Mouse (Mus musculus): ENCODE measurements around the gene Evl. TPM values are rescaled to one million over a fixed set of nuclear protein-coding genes. Genes with fewer than 3 reads are reported as not detected.
"Not testable (repeated sequence)": the region's sequence is repeated elsewhere in the genome, so short reads cannot be mapped to it uniquely, and the experiment has no call there.

Evl gene
- polyA plus RNA-seq, 1 experiment from 2014 or later = 80.0 TPM

DNA sequence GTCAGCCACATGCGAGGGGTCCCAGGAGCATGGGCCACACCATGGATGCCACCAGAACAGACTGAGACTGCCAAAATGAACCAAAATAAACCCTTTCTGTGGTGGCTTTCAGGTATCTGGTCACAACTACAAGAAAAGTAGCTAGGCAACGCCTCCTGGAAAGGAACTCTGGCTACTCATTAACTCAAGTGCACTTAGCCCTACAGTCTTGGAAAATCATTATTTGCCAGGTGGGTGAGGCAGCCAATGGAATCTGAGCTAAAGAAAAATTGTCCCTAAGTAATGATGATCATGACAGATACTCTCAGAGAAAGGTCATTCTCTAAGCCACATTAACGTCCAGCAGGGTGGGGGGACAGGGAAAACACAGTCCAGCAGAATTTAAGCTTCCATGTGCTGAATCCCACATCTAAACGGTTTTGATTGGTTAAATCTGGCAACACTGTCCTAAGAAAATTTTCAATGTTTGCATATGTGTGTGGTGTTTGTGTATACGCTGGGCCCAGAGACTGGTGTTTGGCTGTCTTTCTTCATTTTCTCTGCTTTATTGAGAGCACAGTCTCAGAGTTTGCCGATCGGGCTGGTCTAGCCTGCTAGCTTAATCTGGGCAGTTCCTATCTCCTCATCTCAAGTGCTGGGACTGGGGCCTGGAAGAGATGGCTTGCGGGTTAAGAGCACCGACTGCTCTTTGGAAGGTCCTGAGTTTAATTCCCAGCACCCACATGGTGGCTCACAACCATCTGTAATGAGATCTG is 156.5 kb downstream of the Evl start:
- DNase-seq (ENCODE audit: low spot score) = no peak
- Histone ChIP-seq H3K4me2 (ENCODE audit: low read depth, severe bottlenecking) (no peak overlapping the region), H3K36me3 (ENCODE audit: control insufficient read depth, insufficient read depth, low read length) (no peaks in the 10 kb centered on the region), H3K4me3 (ENCODE audit: low read depth, low read length) (no peak overlapping the region), H3K27ac (replicated peaks; ENCODE audit: low read depth, low read length) (no peak overlapping the region), H3K9ac (ENCODE audit: low read length) (no peak overlapping the region), H3K4me1 (ENCODE audit: control insufficient read depth, insufficient read depth, low read length) (no peaks in the 10 kb centered on the region), H3K9me3 (ENCODE audit: control insufficient read depth, low read length) (no peaks in the 10 kb centered on the region), H3K27me3 (ENCODE audit: control insufficient read depth, insufficient read depth, low read length) (no peaks in the 10 kb centered on the region)
- ATAC-seq (ENCODE audit: insufficient number of reproducible peaks, low FRiP score, low TSS enrichment, low read depth) = no peak
- 88% methylated on average over 9 of the region's 9 CpGs for WGBS

DNA sequence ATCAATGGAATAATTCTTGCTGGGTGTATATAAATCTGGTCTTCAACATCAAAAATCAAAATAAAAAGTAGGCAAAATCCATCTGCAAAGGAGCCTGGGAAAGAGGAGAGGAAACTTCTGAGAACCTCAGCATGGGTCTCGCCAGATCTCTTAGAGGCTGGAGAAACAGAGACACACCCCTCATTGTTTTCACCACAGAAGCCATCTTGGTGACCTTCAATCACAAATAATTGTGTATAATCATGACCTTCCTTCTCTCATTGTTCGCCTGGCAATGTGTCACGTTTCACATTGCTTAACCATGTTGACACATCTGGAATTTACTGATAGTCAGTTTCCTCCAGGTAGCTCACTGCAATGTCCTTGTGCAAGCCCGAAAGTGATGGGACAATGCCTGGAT is 158.0 kb downstream of the Evl start:
- Histone ChIP-seq H3K27me3 (ENCODE audit: control insufficient read depth, insufficient read depth, low read length) (no peaks in the 10 kb centered on the region), H3K4me1 (ENCODE audit: control insufficient read depth, insufficient read depth, low read length) (no peaks in the 10 kb centered on the region), H3K4me3 (ENCODE audit: low read depth, low read length) (no peak overlapping the region), H3K9me3 (ENCODE audit: control insufficient read depth, low read length) (no peaks in the 10 kb centered on the region), H3K36me3 (ENCODE audit: control insufficient read depth, insufficient read depth, low read length) (no peaks in the 10 kb centered on the region), H3K4me2 (ENCODE audit: low read depth, severe bottlenecking) (no peak overlapping the region), H3K9ac (ENCODE audit: low read length) (no peak overlapping the region), H3K27ac (replicated peaks; ENCODE audit: low read depth, low read length) (no peak overlapping the region)
- 87% methylated on average over 4 of the region's 4 CpGs for WGBS
- DNase-seq (ENCODE audit: low spot score) = no peak
- ATAC-seq (ENCODE audit: insufficient number of reproducible peaks, low FRiP score, low TSS enrichment, low read depth) = no peak

DNA sequence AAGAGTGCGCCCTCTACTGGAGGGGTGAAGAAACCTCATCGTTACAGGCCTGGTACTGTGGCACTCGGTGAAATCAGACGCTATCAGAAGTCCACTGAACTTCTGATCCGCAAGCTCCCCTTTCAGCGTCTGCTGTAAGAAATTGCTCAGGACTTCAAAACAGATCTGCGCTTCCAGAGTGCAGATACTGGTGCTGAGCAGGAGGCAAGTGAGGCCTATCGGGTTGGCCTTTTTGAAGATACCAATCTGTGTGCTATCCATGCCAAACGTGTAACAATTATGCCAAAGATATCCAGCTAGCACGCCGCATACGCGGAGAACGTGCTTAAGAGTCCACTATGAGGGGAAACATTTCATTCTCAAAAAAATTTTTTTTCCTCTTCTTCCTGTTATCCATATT is 159.5 kb downstream of the Evl start:
- not testable (repeated sequence) for DNase-seq (ENCODE audit: low spot score)

DNA sequence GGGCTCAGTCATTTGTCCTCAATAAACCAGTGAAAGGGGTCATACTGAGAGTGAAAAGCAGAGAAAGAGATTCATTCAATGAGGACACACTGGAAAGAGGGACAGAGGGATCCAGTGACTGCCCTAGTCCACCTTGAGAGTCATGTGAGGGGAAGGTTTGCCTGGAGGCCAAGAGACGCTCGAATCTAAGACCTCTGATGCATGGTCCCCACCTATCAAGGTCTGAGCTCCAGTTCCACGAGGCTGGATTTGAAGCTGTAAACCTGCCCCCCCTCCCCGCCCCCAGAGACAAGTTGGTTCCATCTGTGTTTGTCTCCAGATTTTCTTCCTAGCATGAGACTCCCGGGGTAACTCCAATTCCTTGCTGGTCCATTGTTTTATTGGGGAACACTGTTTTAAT is 161.3 kb downstream of the Evl start:
- no peak for ATAC-seq (ENCODE audit: insufficient number of reproducible peaks, low FRiP score, low TSS enrichment, low read depth)
- no peak overlapping the region for H3K4me3 ChIP-seq (ENCODE audit: low read depth, low read length)
- DNase-seq (ENCODE audit: low spot score) = no peak

More for the DNA sequence above, 159.5 kb downstream of the Evl start:
- H3K9me3 ChIP-seq (ENCODE audit: control insufficient read depth, low read length); H3K27me3 ChIP-seq (ENCODE audit: control insufficient read depth, insufficient read depth, low read length); H3K27ac ChIP-seq (replicated peaks; ENCODE audit: low read depth, low read length); H3K4me1 ChIP-seq (ENCODE audit: control insufficient read depth, insufficient read depth, low read length); H3K36me3 ChIP-seq (ENCODE audit: control insufficient read depth, insufficient read depth, low read length); H3K4me2 ChIP-seq (ENCODE audit: low read depth, severe bottlenecking); H3K9ac ChIP-seq (ENCODE audit: low read length); H3K4me3 ChIP-seq (ENCODE audit: low read depth, low read length); ATAC-seq (ENCODE audit: insufficient number of reproducible peaks, low FRiP score, low TSS enrichment, low read depth): not testable (repeated sequence)
- WGBS = 94% methylated on average over 14 of the region's 14 CpGs

DNA sequence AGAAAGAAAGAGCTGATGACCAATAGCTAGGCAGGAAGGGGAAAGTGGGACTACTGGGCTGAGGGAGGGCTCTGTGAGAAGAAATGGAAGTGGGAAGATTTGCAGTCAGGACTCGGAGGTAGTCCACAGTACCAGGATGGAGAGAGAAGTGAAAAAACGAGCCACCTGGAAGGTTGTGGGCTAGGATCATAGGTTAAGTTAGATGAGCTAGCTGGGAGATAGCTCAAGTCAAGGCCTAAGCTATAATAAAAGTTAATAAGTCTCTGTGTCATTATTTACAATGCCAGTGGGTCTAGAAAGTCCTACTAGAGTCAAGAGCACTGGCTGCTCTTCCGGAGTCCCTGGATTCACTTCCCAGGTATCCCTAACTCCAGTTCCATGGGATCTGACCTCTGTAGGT is 164.0 kb downstream of the Evl start:
- no peaks in the 10 kb centered on the region for H3K36me3 ChIP-seq (ENCODE audit: control insufficient read depth, insufficient read depth, low read length)
- H3K9me3 ChIP-seq (ENCODE audit: control insufficient read depth, low read length) = no peaks in the 10 kb centered on the region
- no peak overlapping the region for H3K4me2 ChIP-seq (ENCODE audit: low read depth, severe bottlenecking)
- H3K27me3 ChIP-seq (ENCODE audit: control insufficient read depth, insufficient read depth, low read length) = no peaks in the 10 kb centered on the region
- H3K4me3 ChIP-seq (ENCODE audit: low read depth, low read length) = no peak overlapping the region
- no peaks in the 10 kb centered on the region for H3K4me1 ChIP-seq (ENCODE audit: control insufficient read depth, insufficient read depth, low read length)
- no peak overlapping the region for H3K27ac ChIP-seq (replicated peaks; ENCODE audit: low read depth, low read length)
- 86% methylated on average over 3 of the region's 3 CpGs for WGBS
- ATAC-seq (ENCODE audit: insufficient number of reproducible peaks, low FRiP score, low TSS enrichment, low read depth) (no peak), DNase-seq (ENCODE audit: low spot score) (no peak)
- no peak overlapping the region for H3K9ac ChIP-seq (ENCODE audit: low read length)

More for the DNA sequence above, 161.3 kb downstream of the Evl start:
- WGBS = 79% methylated on average over 5 of the region's 5 CpGs
- no peaks in the 10 kb centered on the region for H3K27me3 ChIP-seq (ENCODE audit: control insufficient read depth, insufficient read depth, low read length)
- H3K36me3 ChIP-seq (ENCODE audit: control insufficient read depth, insufficient read depth, low read length) = no peaks in the 10 kb centered on the region
- no peak overlapping the region for H3K9ac ChIP-seq (ENCODE audit: low read length)
- H3K9me3 ChIP-seq (ENCODE audit: control insufficient read depth, low read length) = no peaks in the 10 kb centered on the region
- H3K4me1 ChIP-seq (ENCODE audit: control insufficient read depth, insufficient read depth, low read length) = no peaks in the 10 kb centered on the region
- H3K27ac ChIP-seq (replicated peaks; ENCODE audit: low read depth, low read length) = no peak overlapping the region
- H3K4me2 ChIP-seq (ENCODE audit: low read depth, severe bottlenecking) = no peak overlapping the region

DNA sequence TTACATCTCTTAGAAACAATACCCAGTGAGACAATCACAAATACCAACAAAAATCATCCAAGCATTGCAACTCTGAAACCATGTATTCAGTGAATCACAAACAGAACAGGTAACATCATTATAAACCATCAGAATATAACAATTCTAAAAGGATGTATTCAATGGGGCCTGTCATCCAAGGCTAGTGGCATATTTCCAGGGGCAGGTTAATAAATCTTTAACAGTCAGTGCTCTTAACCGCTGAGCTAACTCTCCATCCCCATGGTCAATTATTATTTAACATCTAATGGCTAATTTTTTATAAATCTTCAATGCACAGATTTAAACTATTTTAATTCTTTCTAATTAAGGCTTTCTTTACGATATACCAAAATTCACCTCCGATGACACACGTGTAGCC is 167.9 kb downstream of the Evl start:
- 91% methylated on average over 4 of the region's 4 CpGs for WGBS
- Histone ChIP-seq H3K27ac (replicated peaks; ENCODE audit: low read depth, low read length) (no peak overlapping the region), H3K4me2 (ENCODE audit: low read depth, severe bottlenecking) (no peak overlapping the region), H3K36me3 (ENCODE audit: control insufficient read depth, insufficient read depth, low read length) (no peaks in the 10 kb centered on the region), H3K4me1 (ENCODE audit: control insufficient read depth, insufficient read depth, low read length) (no peaks in the 10 kb centered on the region), H3K27me3 (ENCODE audit: control insufficient read depth, insufficient read depth, low read length) (no peaks in the 10 kb centered on the region), H3K9ac (ENCODE audit: low read length) (no peak overlapping the region), H3K9me3 (ENCODE audit: control insufficient read depth, low read length) (no peaks in the 10 kb centered on the region), H3K4me3 (ENCODE audit: low read depth, low read length) (no peak overlapping the region)
- DNase-seq (ENCODE audit: low spot score) = no peak
- no peak for ATAC-seq (ENCODE audit: insufficient number of reproducible peaks, low FRiP score, low TSS enrichment, low read depth)

DNA sequence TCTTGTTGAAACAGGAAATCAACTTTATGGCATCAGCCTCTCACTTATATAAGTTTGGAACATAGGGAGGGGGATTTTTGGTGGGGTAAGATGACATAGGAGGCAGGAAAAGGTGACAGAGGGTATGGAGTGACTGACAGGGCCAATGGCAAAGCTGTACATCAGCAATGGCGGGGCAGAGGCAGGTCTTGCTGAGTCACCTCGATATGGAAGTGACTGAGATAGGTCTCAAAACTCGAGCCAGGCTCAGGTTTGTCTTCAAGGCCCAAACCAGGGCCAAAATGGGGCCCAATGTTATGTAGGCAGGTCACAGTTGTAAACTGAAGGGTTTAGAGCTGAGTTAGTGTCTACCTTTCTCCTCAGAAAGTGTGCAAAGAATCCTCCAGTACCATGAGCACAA is 169.3 kb downstream of the Evl start:
- ATAC-seq (ENCODE audit: insufficient number of reproducible peaks, low FRiP score, low TSS enrichment, low read depth) (no peak), DNase-seq (ENCODE audit: low spot score) (no peak)

DNA sequence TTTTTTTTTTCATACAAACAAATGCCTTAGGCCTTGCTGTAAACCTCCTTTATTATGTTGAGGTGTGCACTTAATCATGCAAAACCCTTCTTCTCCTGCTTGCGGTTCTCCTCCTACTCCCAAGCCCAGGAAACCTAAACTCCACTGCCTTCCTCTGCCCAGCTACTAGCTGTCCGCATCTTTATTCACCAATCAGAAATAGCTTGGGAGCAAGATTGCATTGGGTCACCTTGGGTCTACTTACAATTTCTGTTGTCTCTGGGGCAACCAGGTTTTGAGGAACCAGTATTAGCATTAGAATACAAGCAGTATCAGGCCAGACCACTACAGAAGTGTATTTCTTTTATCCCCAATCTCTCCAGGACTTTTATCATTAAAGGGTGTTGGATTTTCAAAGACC is 179.9 kb downstream of the Evl start:
- H3K4me3 ChIP-seq (ENCODE audit: low read depth, low read length) = no peak overlapping the region
- no peaks in the 10 kb centered on the region for H3K36me3 ChIP-seq (ENCODE audit: control insufficient read depth, insufficient read depth, low read length)
- 97% methylated on average over 2 of the region's 2 CpGs for WGBS
- DNase-seq (ENCODE audit: low spot score) (no peak), ATAC-seq (ENCODE audit: insufficient number of reproducible peaks, low FRiP score, low TSS enrichment, low read depth) (no peak)
- H3K27ac ChIP-seq (replicated peaks; ENCODE audit: low read depth, low read length) = no peak overlapping the region
- H3K27me3 ChIP-seq (ENCODE audit: control insufficient read depth, insufficient read depth, low read length) = no peaks in the 10 kb centered on the region
- H3K4me2 ChIP-seq (ENCODE audit: low read depth, severe bottlenecking) = no peak overlapping the region
- no peaks in the 10 kb centered on the region for H3K9me3 ChIP-seq (ENCODE audit: control insufficient read depth, low read length)
- no peak overlapping the region for H3K9ac ChIP-seq (ENCODE audit: low read length)
- no peaks in the 10 kb centered on the region for H3K4me1 ChIP-seq (ENCODE audit: control insufficient read depth, insufficient read depth, low read length)

More for the DNA sequence above, 169.3 kb downstream of the Evl start:
- Histone ChIP-seq H3K36me3 (ENCODE audit: control insufficient read depth, insufficient read depth, low read length) (no peaks in the 10 kb centered on the region), H3K4me1 (ENCODE audit: control insufficient read depth, insufficient read depth, low read length) (no peaks in the 10 kb centered on the region), H3K27me3 (ENCODE audit: control insufficient read depth, insufficient read depth, low read length) (no peaks in the 10 kb centered on the region), H3K4me3 (ENCODE audit: low read depth, low read length) (no peak overlapping the region), H3K4me2 (ENCODE audit: low read depth, severe bottlenecking) (no peak overlapping the region), H3K9me3 (ENCODE audit: control insufficient read depth, low read length) (no peaks in the 10 kb centered on the region), H3K27ac (replicated peaks; ENCODE audit: low read depth, low read length) (no peak overlapping the region), H3K9ac (ENCODE audit: low read length) (no peak overlapping the region)
- WGBS = 87% methylated on average over 3 of the region's 3 CpGs

DNA sequence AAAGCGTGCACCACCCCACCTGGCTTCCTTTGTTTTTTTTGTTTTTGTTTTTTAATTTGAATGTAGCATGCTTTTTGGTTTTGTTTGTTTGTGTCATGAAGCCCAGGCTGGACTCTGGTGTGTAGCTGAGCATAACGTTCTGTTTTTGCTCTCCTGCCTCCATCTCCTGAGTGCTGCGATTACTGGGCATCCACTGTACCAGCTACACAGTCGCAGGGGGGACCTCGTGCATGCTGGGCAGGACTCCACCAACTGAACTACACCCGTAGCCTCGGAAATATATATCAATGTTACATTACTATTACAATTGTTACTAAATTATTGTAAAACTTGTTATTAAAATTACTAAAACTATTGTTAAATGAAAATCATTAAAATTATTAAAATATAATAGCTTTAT is 183.3 kb downstream of the Evl start:
- H3K4me2 ChIP-seq (ENCODE audit: low read depth, severe bottlenecking) = no peak overlapping the region
- no peak overlapping the region for H3K9ac ChIP-seq (ENCODE audit: low read length)
- H3K27ac ChIP-seq (replicated peaks; ENCODE audit: low read depth, low read length) = no peak overlapping the region
- ATAC-seq (ENCODE audit: insufficient number of reproducible peaks, low FRiP score, low TSS enrichment, low read depth) = no peak
- DNase-seq (ENCODE audit: low spot score) = no peak
- no peaks in the 10 kb centered on the region for H3K4me1 ChIP-seq (ENCODE audit: control insufficient read depth, insufficient read depth, low read length)
- WGBS = 92% methylated on average over 7 of the region's 7 CpGs
- no peak overlapping the region for H3K4me3 ChIP-seq (ENCODE audit: low read depth, low read length)
- H3K36me3 ChIP-seq (ENCODE audit: control insufficient read depth, insufficient read depth, low read length) = no peaks in the 10 kb centered on the region
- no peaks in the 10 kb centered on the region for H3K27me3 ChIP-seq (ENCODE audit: control insufficient read depth, insufficient read depth, low read length)
- H3K9me3 ChIP-seq (ENCODE audit: control insufficient read depth, low read length) = no peaks in the 10 kb centered on the region
